Mouse (Mus musculus) limb, embryonic 10.5 days (tissue): ENCODE data around the gene Myo9b. TPM values are rescaled to one million over a fixed set of nuclear protein-coding genes. Genes with fewer than 3 reads are reported as not detected.

Source experiments
- DNase-seq: peaks from one replicate; pipeline ENCODE4 v3.0.0-alpha.2; 2017; ENCODE audit warnings: low spot score
- H3K27ac ChIP-seq: fragments of 300-500 bp; sonication (generic); 2 replicates; pipeline ENCODE4 v1.5.1; 2016; ENCODE audit warnings: mild to moderate bottlenecking
- H3K27me3 ChIP-seq: fragments of 300-500 bp; sonication (generic); 2 replicates; pipeline ENCODE4 v1.6.1; 2016; ENCODE audit warnings: low read depth, mild to moderate bottlenecking; ENCODE audit not compliant: poor library complexity, severe bottlenecking
- H3K36me3 ChIP-seq: fragments of 300-500 bp; sonication (generic); 2 replicates; pipeline ENCODE4 v1.6.1; 2016; ENCODE audit warnings: mild to moderate bottlenecking, moderate library complexity
- H3K4me1 ChIP-seq: fragments of 300-500 bp; sonication (generic); 2 replicates; pipeline ENCODE4 v1.6.1; 2016
- H3K4me3 ChIP-seq: fragments of 300-500 bp; sonication (generic); 2 replicates; pipeline ENCODE4 v1.5.1; 2016; ENCODE audit warnings: mild to moderate bottlenecking, moderate library complexity
- H3K9me3 ChIP-seq: fragments of 300-500 bp; sonication (generic); replicated peaks from 2 replicates; pipeline ENCODE4 v1.6.1; 2016; ENCODE audit warnings: mild to moderate bottlenecking
- WGBS: fragments of 180-500 bp; shearing (Covaris S2); methylation state at CpG from one replicate; pipeline ENCODE4 v1.1.7; 2016; 5-methylcytosine and 5-hydroxymethylcytosine counted together
- polyA plus RNA-seq: library from polyadenylated mRNA; unstranded; fragments of >200 nt; fragmentation: Nextera tagmentation; extraction: Ambion mirVana; gene quantifications from 2 replicates; pipeline ENCODE4 v1.2.1, GENCODE M21; 2016

Gene Myo9b
- polyA plus RNA-seq, 1 experiment from 2014 or later, result 35.4 TPM

- H3K27ac ChIP-seq, result no peak overlapping the region
- 91% methylated on average over 3 of the region's 3 CpGs for WGBS
- no peaks in the 10 kb centered on the region for H3K9me3 ChIP-seq
- DNase-seq, result no peak
- peaks cover 76% of the 10 kb centered on the region for H3K36me3 ChIP-seq
- no peak overlapping the region for H3K4me3 ChIP-seq
- peaks cover 46% of the 10 kb centered on the region for H3K4me1 ChIP-seq
- 0 out of 2 replicates have a peak, but pooled peaks cover 19% of the 10 kb centered on the region for H3K27me3 ChIP-seq
Observed at GRCm38 (mm10) chr8:71373000-71373399, 100.5 kb downstream of the Myo9b start.

- Histone ChIP-seq H3K36me3 (peaks cover 72% of the 10 kb centered on the region), H3K4me3 (peak overlapping the region; percentile 46; the same call in 1 of the 2 replicates), H3K27me3 (0 out of 2 replicates have a peak, but pooled peaks cover 20% of the 10 kb centered on the region), H3K27ac (no peak overlapping the region), H3K4me1 (peaks cover 55% of the 10 kb centered on the region), H3K9me3 (no peaks in the 10 kb centered on the region)
- peak; percentile 35 for DNase-seq
- WGBS, result 76% methylated on average over 17 of the region's 17 CpGs
Observed at GRCm38 (mm10) chr8:71374616-71375206, 102.2 kb downstream of the Myo9b start.

GRCm38 (mm10) chr8:71375581-71376422 is 103.3 kb downstream of the Myo9b start:
- 6% methylated on average over 74 of the region's 74 CpGs for whole genome bisulfite sequencing

GRCm38 (mm10) chr8:71376423-71377030 is 104.0 kb downstream of the Myo9b start:
- peak overlapping the region; percentile 46 for H3K4me3 ChIP-seq
- H3K27ac ChIP-seq, result peak overlapping the region; percentile 71
- 0 out of 2 replicates have a peak, but pooled peaks cover 20% of the 10 kb centered on the region for H3K27me3 ChIP-seq
- 50% methylated on average over 8 of the region's 8 CpGs for WGBS
- peaks cover 61% of the 10 kb centered on the region for H3K4me1 ChIP-seq
- DNase-seq, result peak; percentile 33
- peaks cover 69% of the 10 kb centered on the region for H3K36me3 ChIP-seq
- H3K9me3 ChIP-seq, result no peaks in the 10 kb centered on the region

More at GRCm38 (mm10) chr8:71375581-71376422, 103.3 kb downstream of the Myo9b start:
- Histone ChIP-seq H3K27me3 (0 out of 2 replicates have a peak, but pooled peaks cover 20% of the 10 kb centered on the region), H3K36me3 (peaks cover 69% of the 10 kb centered on the region), H3K4me1 (peaks cover 63% of the 10 kb centered on the region), H3K27ac (peak overlapping the region; percentile 71), H3K9me3 (no peaks in the 10 kb centered on the region), H3K4me3 (peak overlapping the region; percentile 46)
- peak; percentile 72 for DNase-seq

- peaks cover 50% of the 10 kb centered on the region for H3K36me3 ChIP-seq
- no peak for DNase-seq
- no peaks in the 10 kb centered on the region for H3K9me3 ChIP-seq
- peaks cover 79% of the 10 kb centered on the region for H3K4me1 ChIP-seq
- 0 out of 2 replicates have a peak, but pooled peaks cover 20% of the 10 kb centered on the region for H3K27me3 ChIP-seq
- 73% methylated on average over 4 of the region's 4 CpGs for WGBS
- 0 out of 2 replicates have a peak overlapping the region, but pooled peaks have one; percentile 98 for H3K27ac ChIP-seq
- H3K4me3 ChIP-seq, result peak overlapping the region; percentile 95
Observed at GRCm38 (mm10) chr8:71379008-71379407, 106.5 kb downstream of the Myo9b start.

GRCm38 (mm10) chr8:71379512-71380075 is 107.1 kb downstream of the Myo9b start:
- H3K27ac ChIP-seq, result peak overlapping the region; percentile 98
- WGBS, result 55% methylated on average over 3 of the region's 3 CpGs

GRCm38 (mm10) chr8:71380178-71381171 is 108.0 kb downstream of the Myo9b start:
- Histone ChIP-seq H3K27me3 (0 out of 2 replicates have a peak, but pooled peaks cover 20% of the 10 kb centered on the region), H3K9me3 (no peaks in the 10 kb centered on the region), H3K36me3 (peaks cover 35% of the 10 kb centered on the region), H3K27ac (peak overlapping the region; percentile 98), H3K4me3 (peak overlapping the region; percentile 95), H3K4me1 (peaks cover 69% of the 10 kb centered on the region)
- 3% methylated on average over 72 of the region's 72 CpGs for WGBS
- DNase-seq, result peak; percentile 67

More at GRCm38 (mm10) chr8:71379512-71380075, 107.1 kb downstream of the Myo9b start:
- DNase-seq, result no peak
- Histone ChIP-seq H3K27me3 (0 out of 2 replicates have a peak, but pooled peaks cover 20% of the 10 kb centered on the region), H3K36me3 (peaks cover 44% of the 10 kb centered on the region), H3K4me3 (peak overlapping the region; percentile 95), H3K4me1 (peaks cover 78% of the 10 kb centered on the region), H3K9me3 (no peaks in the 10 kb centered on the region)

- WGBS, result 1% methylated on average over 89 of the region's 89 CpGs
- H3K36me3 ChIP-seq, result peaks cover 25% of the 10 kb centered on the region
- peak within 1 kb of the TSS; percentile 98 for H3K27ac ChIP-seq
- H3K27me3 ChIP-seq, result 0 out of 2 replicates have a peak, but pooled peaks cover 15% of the 10 kb centered on the region
- no peaks in the 10 kb centered on the region for H3K9me3 ChIP-seq
- peak; percentile 88 for DNase-seq
- peaks cover 59% of the 10 kb centered on the region for H3K4me1 ChIP-seq
- H3K4me3 ChIP-seq, result peak within 1 kb of the TSS; percentile 95
Observed at GRCm38 (mm10) chr8:71381421-71381970, 109.0 kb downstream of the Myo9b start, which contains the start of gene Nr2f6. TSS of gene Nr2f6 (minus strand) at chr8:71381960.

- Histone ChIP-seq H3K9me3 (no peaks in the 10 kb centered on the region), H3K4me1 (peaks cover 51% of the 10 kb centered on the region), H3K27me3 (0 out of 2 replicates have a peak, but pooled peaks cover 8% of the 10 kb centered on the region), H3K36me3 (peaks cover 18% of the 10 kb centered on the region), H3K4me3 (peak overlapping the region; percentile 95), H3K27ac (peak overlapping the region; percentile 98)
- 2% methylated on average over 63 of the region's 80 CpGs for WGBS
- peak; percentile 92 for DNase-seq
Observed at GRCm38 (mm10) chr8:71381971-71382961, 109.8 kb downstream of the Myo9b start.

- Histone ChIP-seq H3K4me1 (peaks cover 46% of the 10 kb centered on the region), H3K9me3 (no peaks in the 10 kb centered on the region), H3K4me3 (no peak overlapping the region), H3K27ac (peak overlapping the region; percentile 98), H3K36me3 (peaks cover 7% of the 10 kb centered on the region), H3K27me3 (no peaks in the 10 kb centered on the region)
- DNase-seq, result no peak
- WGBS, result 24% methylated on average over 12 of the region's 12 CpGs
Observed at GRCm38 (mm10) chr8:71383396-71383795, 110.9 kb downstream of the Myo9b start.
